Mouse (Mus musculus) hindbrain, postnatal 0 days (tissue): Measurements from ENCODE around the gene Anp32a. TPM values are rescaled to one million over a fixed set of nuclear protein-coding genes. Genes with fewer than 3 reads are reported as not detected.

Experiments
- ATAC-seq: fragments of 200-750 bp; cut with Nextera tagmentation; 2 replicates; pipeline ENCODE4 v1.8.0; 2017; ENCODE audit warnings: mild to moderate bottlenecking, moderate TSS enrichment, moderate library complexity
- DNase-seq: peaks from one replicate; pipeline ENCODE4 v3.0.0-alpha.2; 2015; ENCODE audit warnings: low spot score
- H3K27ac ChIP-seq: fragments of 300-500 bp; sonication (generic); 2 replicates; pipeline ENCODE4 v1.5.1; 2014; ENCODE audit warnings: mild to moderate bottlenecking
- H3K27me3 ChIP-seq: fragments of 300-500 bp; sonication (generic); 2 replicates; pipeline ENCODE4 v1.6.1; 2014; ENCODE audit warnings: low read length, mixed read lengths; ENCODE audit not compliant: insufficient read depth
- H3K36me3 ChIP-seq: fragments of 300-500 bp; sonication (generic); 2 replicates; pipeline ENCODE4 v1.6.1; 2014; ENCODE audit warnings: low read length, mixed read lengths; ENCODE audit not compliant: insufficient read depth
- H3K4me1 ChIP-seq: fragments of 300-500 bp; sonication (generic); 2 replicates; pipeline ENCODE4 v1.6.1; 2014; ENCODE audit warnings: antibody characterized with exemption, low read length, mixed read lengths; ENCODE audit not compliant: insufficient read depth
- H3K4me2 ChIP-seq: fragments of 300-500 bp; sonication (generic); 2 replicates; pipeline ENCODE4 v1.6.1; 2014; ENCODE audit warnings: low read depth, mild to moderate bottlenecking, low read length, moderate library complexity, mixed read lengths
- H3K4me3 ChIP-seq: fragments of 300-500 bp; sonication (generic); 2 replicates; pipeline ENCODE4 v1.5.1; 2014; ENCODE audit warnings: low read length
- H3K9ac ChIP-seq: fragments of 300-500 bp; sonication (generic); replicated peaks from 2 replicates; pipeline ENCODE4 v1.6.1; 2014; ENCODE audit warnings: mild to moderate bottlenecking, low read length, moderate library complexity, mixed read lengths
- H3K9me3 ChIP-seq: fragments of 300-500 bp; sonication (generic); 2 replicates; pipeline ENCODE4 v1.6.1; 2016; ENCODE audit warnings: low read length, mixed read lengths
- CTCF ChIP-seq: IDR thresholded peaks from 2 replicates; pipeline ENCODE4 v1.5.1; 2016; ENCODE audit warnings: antibody characterized with exemption, control low read depth, low read depth
- WGBS: fragments of 180-500 bp; shearing (Covaris S2); extraction: QIAGEN DNeasy Blood & Tissue Kit; methylation state at CpG from one replicate; pipeline ENCODE4 v1.1.7; 2014; 5-methylcytosine and 5-hydroxymethylcytosine counted together
- polyA plus RNA-seq: library from polyadenylated mRNA; unstranded; fragments of >200 nt; fragmentation: Nextera tagmentation; extraction: Ambion mirVana; gene quantifications from 2 replicates; pipeline ENCODE4 v1.2.1, GENCODE M21; 2015
- total RNA-seq: library from RNA; depleted of rRNA; stranded (reverse); fragments of >200 nt; gene quantifications from 2 replicates; pipeline ENCODE4 v1.2.3, GENCODE M21; 2014

The Anp32a gene
- total and polyA plus RNA-seq, 2 experiments from 2014 or later: 50.7 to 112 TPM

DNA sequence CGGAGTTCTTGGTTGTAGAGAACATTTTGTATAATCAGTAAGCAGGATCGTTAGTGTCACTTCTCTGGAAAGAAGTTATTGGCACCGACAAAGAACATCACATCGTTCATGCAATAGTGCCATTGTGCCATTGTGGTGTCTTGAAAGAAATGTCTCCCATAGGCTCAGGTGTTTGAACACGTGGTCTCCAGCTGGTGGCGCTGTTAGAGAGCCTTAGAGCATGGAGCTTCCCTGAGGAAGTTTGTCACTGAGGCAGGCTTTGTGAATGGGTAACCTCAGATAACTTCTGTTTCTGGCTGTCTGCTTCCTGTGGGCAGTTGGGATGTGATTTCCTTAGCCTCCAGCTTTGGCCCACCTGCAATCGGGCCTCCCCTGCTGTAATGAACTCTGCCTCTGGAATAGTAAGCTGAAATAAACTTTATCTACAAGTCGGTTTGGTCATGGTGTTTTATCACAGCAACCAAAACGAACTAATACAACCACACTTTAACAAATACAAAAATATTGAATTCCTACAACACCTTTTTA is 6.7 kb upstream of the Anp32a start:
- Histone ChIP-seq H3K27ac (no peak overlapping the region), H3K27me3 (no peaks in the 10 kb centered on the region), H3K9ac (no peak overlapping the region), H3K9me3 (no peaks in the 10 kb centered on the region; the same call in 1 of the 2 replicates), H3K4me3 (no peak overlapping the region), H3K4me1 (0 out of 2 replicates have a peak, but pooled peaks cover 5% of the 10 kb centered on the region), H3K36me3 (no peaks in the 10 kb centered on the region), H3K4me2 (no peak overlapping the region)
- DNase-seq: no peak
- ATAC-seq: no peak
- peak; percentile 22; the same call in 1 of the 2 replicates for TF ChIP-seq CTCF
- 88% methylated on average over 9 of the region's 9 CpGs for WGBS

DNA sequence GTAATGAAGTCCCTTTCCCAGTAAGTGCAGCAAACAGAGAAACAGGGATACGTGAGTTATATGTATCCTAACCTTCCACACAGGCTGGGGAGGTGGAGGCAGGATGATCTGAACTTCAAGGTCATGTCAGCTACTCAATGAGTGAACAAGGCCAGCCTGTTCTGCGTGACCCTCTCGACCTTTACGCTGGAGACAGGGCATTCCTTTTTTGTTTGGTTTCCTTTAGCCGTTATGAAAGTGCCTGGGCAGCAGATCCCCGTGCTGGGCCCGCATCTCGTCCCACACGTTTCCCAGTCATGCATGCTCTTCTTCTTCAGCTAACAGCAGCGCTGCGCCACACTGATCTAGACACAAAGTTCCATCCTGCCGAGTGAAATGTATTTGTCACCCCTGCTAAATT is 5.7 kb upstream of the Anp32a start:
- WGBS: 43% methylated on average over 12 of the region's 12 CpGs
- no peak overlapping the region for H3K27ac ChIP-seq
- TF ChIP-seq CTCF: no peak
- ATAC-seq (no peak), DNase-seq (no peak)
- no peaks in the 10 kb centered on the region for H3K27me3 ChIP-seq
- no peak overlapping the region for H3K9ac ChIP-seq
- H3K4me3 ChIP-seq: no peak overlapping the region
- H3K9me3 ChIP-seq: no peaks in the 10 kb centered on the region
- H3K36me3 ChIP-seq: no peaks in the 10 kb centered on the region
- no peak overlapping the region for H3K4me2 ChIP-seq
- H3K4me1 ChIP-seq: 0 out of 2 replicates have a peak, but pooled peaks cover 5% of the 10 kb centered on the region

DNA sequence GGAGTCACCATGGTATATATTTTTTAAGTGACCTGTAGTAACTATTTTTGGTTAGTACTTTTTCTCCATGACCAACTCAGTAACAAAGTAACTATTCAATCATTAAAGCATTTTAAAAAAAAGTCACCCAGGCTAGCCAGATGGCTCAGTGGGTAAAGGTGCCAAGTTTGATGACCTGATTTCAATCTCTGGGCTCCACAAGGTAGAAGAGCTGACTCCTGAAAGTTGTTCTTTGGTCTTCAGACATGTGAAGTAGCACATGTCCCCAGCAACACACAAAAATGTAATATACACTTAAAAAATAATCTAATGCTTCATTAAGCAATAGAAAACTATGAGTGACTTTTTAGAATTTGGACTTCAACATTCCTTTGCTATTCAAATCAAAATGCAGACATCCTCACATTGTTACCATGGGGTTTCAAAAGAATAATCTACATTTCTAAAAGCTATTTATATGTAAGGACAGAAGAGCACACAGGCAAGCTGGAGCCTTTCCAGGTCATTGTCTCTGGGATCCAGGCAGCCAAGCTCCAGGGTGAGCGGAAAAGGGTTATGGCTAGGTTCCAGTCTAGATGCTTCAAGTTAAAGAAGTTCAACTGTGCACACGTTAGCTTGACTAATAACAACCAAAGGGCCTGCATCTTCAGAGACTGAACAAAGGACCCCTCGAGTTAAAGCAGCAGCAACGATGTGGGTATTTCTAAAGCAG is 3.0 kb upstream of the Anp32a start:
- WGBS: 35% methylated on average over 4 of the region's 4 CpGs
- ATAC-seq: no peak
- DNase-seq: peak; percentile 23

DNA sequence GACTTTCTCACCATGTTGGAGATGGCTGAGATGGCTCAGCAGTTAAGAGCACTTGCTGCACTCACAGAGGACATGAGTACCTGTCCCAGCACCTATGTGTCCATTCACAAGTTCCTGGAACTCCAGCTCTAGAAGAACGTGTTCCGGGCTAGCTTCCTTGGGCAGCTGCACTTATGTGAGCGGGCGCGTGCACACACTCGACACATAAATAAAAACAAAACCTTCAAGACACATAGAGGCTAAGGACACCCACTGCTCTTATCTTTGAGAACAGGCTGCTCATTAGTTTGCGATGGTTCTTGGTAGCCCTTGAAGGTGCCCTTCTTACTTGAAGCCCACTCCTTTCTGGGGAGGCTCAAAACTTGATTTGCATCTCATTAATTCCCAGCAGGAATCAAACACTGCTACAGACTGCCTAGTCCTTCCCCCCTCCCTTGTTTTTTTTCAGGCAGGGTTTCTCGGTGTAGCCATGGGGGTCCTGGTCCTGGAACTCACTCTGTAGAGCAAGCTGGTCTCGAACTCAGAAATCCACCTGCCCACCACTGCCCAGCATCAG is 2.4 kb upstream of the Anp32a start:
- no peaks in the 10 kb centered on the region for H3K9me3 ChIP-seq
- TF ChIP-seq CTCF: no peak
- DNase-seq: no peak
- no peak overlapping the region for H3K9ac ChIP-seq
- H3K36me3 ChIP-seq: no peaks in the 10 kb centered on the region
- H3K27me3 ChIP-seq: no peaks in the 10 kb centered on the region
- WGBS: 68% methylated on average over 9 of the region's 9 CpGs
- H3K4me3 ChIP-seq: no peak overlapping the region
- no peak for ATAC-seq
- 0 out of 2 replicates have a peak, but pooled peaks cover 5% of the 10 kb centered on the region for H3K4me1 ChIP-seq
- no peak overlapping the region for H3K27ac ChIP-seq
- no peak overlapping the region for H3K4me2 ChIP-seq

More for the DNA sequence above, 3.0 kb upstream of the Anp32a start:
- no peak overlapping the region for H3K4me2 ChIP-seq
- TF ChIP-seq CTCF: no peak
- no peaks in the 10 kb centered on the region for H3K27me3 ChIP-seq
- H3K27ac ChIP-seq: no peak overlapping the region
- H3K4me1 ChIP-seq: 0 out of 2 replicates have a peak, but pooled peaks cover 5% of the 10 kb centered on the region
- no peak overlapping the region for H3K4me3 ChIP-seq
- no peak overlapping the region for H3K9ac ChIP-seq
- no peaks in the 10 kb centered on the region for H3K9me3 ChIP-seq
- no peaks in the 10 kb centered on the region for H3K36me3 ChIP-seq

DNA sequence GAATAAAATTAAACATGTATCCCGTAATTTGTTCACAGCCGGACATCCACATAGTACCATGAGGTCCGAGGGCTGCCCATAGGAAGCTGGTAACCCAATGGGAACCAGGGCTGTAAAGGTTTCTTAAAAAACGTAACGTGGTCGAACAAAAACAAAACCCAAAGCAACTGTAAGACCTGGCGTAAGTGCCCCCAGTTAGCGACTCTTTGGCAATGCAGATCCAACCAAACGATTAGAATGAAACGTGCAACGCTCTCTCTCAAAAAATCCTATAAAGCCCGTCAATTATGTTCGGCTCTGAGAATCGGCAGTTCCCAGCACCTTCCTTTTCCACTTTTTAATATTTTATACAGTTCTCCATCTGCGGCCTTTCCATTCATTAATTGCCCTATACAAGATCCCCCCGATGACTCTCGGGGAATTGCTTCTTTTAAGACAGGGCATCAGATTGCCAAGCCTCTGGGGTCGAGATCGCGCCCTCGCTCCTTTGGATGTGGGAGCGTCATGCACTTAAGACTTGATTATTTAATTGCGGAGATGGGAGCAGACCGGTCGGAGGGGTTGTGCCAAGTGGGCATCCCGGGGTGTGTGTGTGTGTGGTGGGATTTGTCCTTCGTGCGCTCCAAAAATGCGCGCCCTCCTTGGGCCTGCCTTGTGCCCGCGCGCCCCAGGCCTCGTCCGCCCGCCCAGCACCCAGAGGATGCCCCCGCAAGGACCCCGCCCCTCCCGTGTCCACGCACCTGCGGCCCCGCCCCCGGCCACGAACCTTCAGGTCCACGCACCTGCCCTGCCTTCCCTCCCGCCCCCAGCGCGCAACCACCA is 581 bp upstream of the Anp32a start:
- peak; percentile 33 for ATAC-seq
- no peak for TF ChIP-seq CTCF
- Histone ChIP-seq H3K27ac (peak overlapping the region; percentile 100), H3K36me3 (no peaks in the 10 kb centered on the region), H3K27me3 (no peaks in the 10 kb centered on the region), H3K9ac (peak overlapping the region; percentile 99), H3K4me1 (peaks cover 11% of the 10 kb centered on the region), H3K4me2 (peak overlapping the region; percentile 92), H3K9me3 (no peaks in the 10 kb centered on the region), H3K4me3 (peak overlapping the region; percentile 88)
- no peak for DNase-seq
- under 1% methylated on average over 46 of the region's 48 CpGs for WGBS

DNA sequence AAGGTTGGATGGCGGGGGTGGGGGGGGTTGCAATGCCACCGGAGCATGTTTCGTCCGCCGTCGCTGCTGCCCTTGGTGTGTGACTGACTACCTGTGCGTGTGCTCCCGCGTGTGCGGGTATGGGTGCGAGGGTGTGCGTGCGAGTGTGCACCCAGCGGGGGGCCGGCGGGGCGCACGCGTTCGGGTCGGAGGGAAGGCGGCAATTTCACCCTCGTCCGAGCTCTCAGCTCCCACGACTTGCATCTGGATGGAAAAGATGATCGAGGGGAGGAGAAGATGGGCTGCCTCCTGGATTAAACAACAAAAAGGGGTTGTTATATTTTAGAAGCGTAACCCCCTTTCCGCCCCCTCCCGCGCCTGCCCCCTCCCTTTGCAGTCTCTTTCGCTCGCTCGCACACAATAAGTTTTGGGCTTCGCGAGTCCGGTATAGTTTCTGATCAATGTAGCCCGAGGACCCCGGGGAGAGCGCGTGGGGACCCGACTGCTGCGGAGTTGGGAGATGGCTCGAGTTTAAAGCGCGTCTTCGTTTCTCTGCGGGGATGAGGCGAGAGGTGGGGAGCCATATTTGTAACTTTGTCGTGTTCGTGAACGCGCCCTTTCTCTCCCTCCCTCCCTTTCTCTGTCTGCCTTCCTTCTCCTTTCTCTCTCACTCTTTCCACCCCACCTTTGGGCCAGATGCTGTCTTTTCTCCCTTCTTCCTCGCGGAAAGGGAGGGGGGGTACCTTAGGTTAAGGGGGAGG is 778 bp downstream of the Anp32a start:
- no peaks in the 10 kb centered on the region for H3K9me3 ChIP-seq
- DNase-seq (peak; percentile 48), ATAC-seq (0 out of 2 replicates have a peak, but pooled peaks have one; percentile 0)
- peak overlapping the region; percentile 99 for H3K9ac ChIP-seq
- peak overlapping the region; percentile 92 for H3K4me2 ChIP-seq
- no peaks in the 10 kb centered on the region for H3K36me3 ChIP-seq
- WGBS: under 1% methylated on average over 52 of the region's 54 CpGs
- peak overlapping the region; percentile 88 for H3K4me3 ChIP-seq
- H3K27me3 ChIP-seq: no peaks in the 10 kb centered on the region
- H3K27ac ChIP-seq: peak overlapping the region; percentile 100
- no peak for TF ChIP-seq CTCF
- peaks cover 23% of the 10 kb centered on the region for H3K4me1 ChIP-seq
